Mouse (Mus musculus): ENCODE measurements around the gene Ptrh2. TPM values are rescaled to one million over a fixed set of nuclear protein-coding genes. Genes with fewer than 3 reads are reported as not detected.

Ptrh2 gene
- polyA plus RNA-seq, 1 experiment = 2.0 TPM

DNA sequence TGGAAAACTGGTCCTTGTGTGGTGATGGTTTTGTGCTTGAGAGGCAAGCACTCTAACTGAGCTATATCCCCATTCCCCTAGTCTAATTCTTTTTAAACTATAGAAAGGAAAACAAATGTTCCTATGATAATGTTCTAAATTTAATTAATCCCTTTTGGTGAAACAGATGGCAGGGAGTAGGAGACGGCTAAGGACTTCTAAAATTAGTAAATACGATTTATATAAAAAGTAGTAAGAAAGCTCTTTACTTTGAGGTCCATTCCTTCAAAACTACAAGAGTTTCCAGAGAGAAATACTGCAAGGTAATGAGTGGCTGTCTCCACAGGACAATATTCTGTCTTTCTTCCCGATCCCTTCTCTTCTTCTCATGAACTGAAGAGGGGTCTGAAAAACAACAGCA lies 19.4 kb upstream of the Ptrh2 start:
- H3K4me3 ChIP-seq (ENCODE audit: extremely low read depth, insufficient read depth, insufficient read length) = no peak overlapping the region
- no peak overlapping the region for H3K27ac ChIP-seq (ENCODE audit: insufficient read depth, low read length)
- H3K4me1 ChIP-seq (ENCODE audit: control insufficient read depth, insufficient read depth, insufficient read length) = no peaks in the 10 kb centered on the region
- WGBS = 95% methylated on average over 3 of the region's 3 CpGs
- DNase-seq (ENCODE audit: low read depth in 1 of 2, low spot score in 2 of 2) = no peak
- H3K36me3 ChIP-seq (ENCODE audit: control insufficient read depth, insufficient read depth, low read length) = peaks cover 20% of the 10 kb centered on the region
- no peaks in the 10 kb centered on the region for H3K27me3 ChIP-seq (ENCODE audit: control insufficient read depth, insufficient read depth, low read length)
- no peak for TF ChIP-seq CTCF (IDR thresholded peaks at IDR 0.05; ENCODE audit: extremely low read depth, insufficient read depth, insufficient read length, insufficient replicate concordance)
- no peak for TF ChIP-seq POLR2A (IDR thresholded peaks at IDR 0.05; ENCODE audit: low read depth, low read length)

DNA sequence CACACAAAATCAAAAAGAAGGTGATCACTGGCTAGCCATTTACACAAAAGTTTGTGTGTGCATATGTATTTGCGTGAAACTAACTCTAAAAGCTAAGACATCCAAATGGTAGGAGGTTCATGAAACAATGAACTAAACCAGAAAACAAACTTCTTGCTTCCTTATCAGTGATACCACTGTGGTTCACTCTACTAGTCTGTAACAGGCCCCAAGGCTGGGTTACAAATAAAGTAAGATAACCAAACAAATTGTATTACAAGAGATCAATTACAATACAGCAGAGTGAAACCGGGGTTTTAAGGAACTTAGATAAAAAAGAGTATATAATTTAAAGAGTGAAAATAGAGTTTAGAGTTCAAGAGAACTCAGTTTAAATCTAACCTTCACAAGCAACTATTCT lies 16.2 kb upstream of the Ptrh2 start:
- H3K36me3 ChIP-seq (ENCODE audit: control insufficient read depth, insufficient read depth, low read length) = peaks cover 12% of the 10 kb centered on the region
- no peak overlapping the region for H3K27ac ChIP-seq (ENCODE audit: insufficient read depth, low read length)
- H3K27me3 ChIP-seq (ENCODE audit: control insufficient read depth, insufficient read depth, low read length) = no peaks in the 10 kb centered on the region
- DNase-seq (ENCODE audit: low read depth in 1 of 2, low spot score in 2 of 2) = no peak
- WGBS = 90% methylated on average over 2 of the region's 2 CpGs
- H3K4me1 ChIP-seq (ENCODE audit: control insufficient read depth, insufficient read depth, insufficient read length) = 0 out of 2 replicates have a peak, but pooled peaks cover 3% of the 10 kb centered on the region
- TF ChIP-seq CTCF (IDR thresholded peaks at IDR 0.05; ENCODE audit: extremely low read depth, insufficient read depth, insufficient read length, insufficient replicate concordance) = no peak
- TF ChIP-seq POLR2A (IDR thresholded peaks at IDR 0.05; ENCODE audit: low read depth, low read length) = no peak
- H3K4me3 ChIP-seq (ENCODE audit: extremely low read depth, insufficient read depth, insufficient read length) = no peak overlapping the region; the same call in 1 of the 2 replicates

GRCm38 (mm10) chr11:86668169-86668568 lies 15.6 kb upstream of the Ptrh2 start:
- DNase-seq (ENCODE audit: low read depth in 1 of 2, low spot score in 2 of 2) = no peak
- 76% methylated on average over 3 of the region's 3 CpGs for WGBS
- peaks cover 12% of the 10 kb centered on the region for H3K36me3 ChIP-seq (ENCODE audit: control insufficient read depth, insufficient read depth, low read length)
- no peak overlapping the region for H3K4me3 ChIP-seq (ENCODE audit: extremely low read depth, insufficient read depth, insufficient read length)
- no peak for TF ChIP-seq CTCF (IDR thresholded peaks at IDR 0.05; ENCODE audit: extremely low read depth, insufficient read depth, insufficient read length, insufficient replicate concordance)
- no peak for TF ChIP-seq POLR2A (IDR thresholded peaks at IDR 0.05; ENCODE audit: low read depth, low read length)
- H3K27me3 ChIP-seq (ENCODE audit: control insufficient read depth, insufficient read depth, low read length) = no peaks in the 10 kb centered on the region
- H3K4me1 ChIP-seq (ENCODE audit: control insufficient read depth, insufficient read depth, insufficient read length) = 0 out of 2 replicates have a peak, but pooled peaks cover 3% of the 10 kb centered on the region
- no peak overlapping the region for H3K27ac ChIP-seq (ENCODE audit: insufficient read depth, low read length)

GRCm38 (mm10) chr11:86671041-86671675 lies 12.6 kb upstream of the Ptrh2 start:
- H3K36me3 ChIP-seq (ENCODE audit: control insufficient read depth, insufficient read depth, low read length) = no peaks in the 10 kb centered on the region; the same call in 1 of the 2 replicates
- 73% methylated on average over 3 of the region's 3 CpGs for WGBS
- 0 out of 2 replicates have a peak, but pooled peaks cover 3% of the 10 kb centered on the region for H3K4me1 ChIP-seq (ENCODE audit: control insufficient read depth, insufficient read depth, insufficient read length)
- no peak for DNase-seq (ENCODE audit: low read depth in 1 of 2, low spot score in 2 of 2)
- H3K27ac ChIP-seq (ENCODE audit: insufficient read depth, low read length) = no peak overlapping the region
- H3K27me3 ChIP-seq (ENCODE audit: control insufficient read depth, insufficient read depth, low read length) = no peaks in the 10 kb centered on the region
- no peak overlapping the region for H3K4me3 ChIP-seq (ENCODE audit: extremely low read depth, insufficient read depth, insufficient read length)
- TF ChIP-seq POLR2A (IDR thresholded peaks at IDR 0.05; ENCODE audit: low read depth, low read length) = no peak
- TF ChIP-seq CTCF (IDR thresholded peaks at IDR 0.05; ENCODE audit: extremely low read depth, insufficient read depth, insufficient read length, insufficient replicate concordance) = no peak

- no peak for TF ChIP-seq POLR2A (IDR thresholded peaks at IDR 0.05; ENCODE audit: low read depth, low read length)
- TF ChIP-seq CTCF (IDR thresholded peaks at IDR 0.05; ENCODE audit: extremely low read depth, insufficient read depth, insufficient read length, insufficient replicate concordance) = no peak
- Histone ChIP-seq H3K4me1 (ENCODE audit: control insufficient read depth, insufficient read depth, insufficient read length) (0 out of 2 replicates have a peak, but pooled peaks cover 3% of the 10 kb centered on the region), H3K27ac (ENCODE audit: insufficient read depth, low read length) (no peak overlapping the region), H3K4me3 (ENCODE audit: extremely low read depth, insufficient read depth, insufficient read length) (no peak overlapping the region), H3K27me3 (ENCODE audit: control insufficient read depth, insufficient read depth, low read length) (no peaks in the 10 kb centered on the region), H3K36me3 (ENCODE audit: control insufficient read depth, insufficient read depth, low read length) (no peaks in the 10 kb centered on the region; the same call in 1 of the 2 replicates)
- 65% methylated on average over 3 of the region's 3 CpGs for WGBS
- no peak for DNase-seq (ENCODE audit: low read depth in 1 of 2, low spot score in 2 of 2)
Measured at GRCm38 (mm10) chr11:86672772-86673171, 11.0 kb upstream of the Ptrh2 start.

GRCm38 (mm10) chr11:86675520-86675919 lies 8.3 kb upstream of the Ptrh2 start:
- TF ChIP-seq CTCF (IDR thresholded peaks at IDR 0.05; ENCODE audit: extremely low read depth, insufficient read depth, insufficient read length, insufficient replicate concordance) (no peak), POLR2A (IDR thresholded peaks at IDR 0.05; ENCODE audit: low read depth, low read length) (no peak)
- DNase-seq (ENCODE audit: low read depth in 1 of 2, low spot score in 2 of 2) = no peak

GRCm38 (mm10) chr11:86678957-86679356 lies 4.8 kb upstream of the Ptrh2 start:
- TF ChIP-seq CTCF (IDR thresholded peaks at IDR 0.05; ENCODE audit: extremely low read depth, insufficient read depth, insufficient read length, insufficient replicate concordance) = no peak
- TF ChIP-seq POLR2A (IDR thresholded peaks at IDR 0.05; ENCODE audit: low read depth, low read length) = no peak
- Histone ChIP-seq H3K27me3 (ENCODE audit: control insufficient read depth, insufficient read depth, low read length) (no peaks in the 10 kb centered on the region), H3K27ac (ENCODE audit: insufficient read depth, low read length) (no peak overlapping the region), H3K4me1 (ENCODE audit: control insufficient read depth, insufficient read depth, insufficient read length) (no peaks in the 10 kb centered on the region), H3K36me3 (ENCODE audit: control insufficient read depth, insufficient read depth, low read length) (no peaks in the 10 kb centered on the region; the same call in 1 of the 2 replicates), H3K4me3 (ENCODE audit: extremely low read depth, insufficient read depth, insufficient read length) (no peak overlapping the region)
- no peak for DNase-seq (ENCODE audit: low read depth in 1 of 2, low spot score in 2 of 2)
- WGBS = 92% methylated on average over 5 of the region's 5 CpGs

More at GRCm38 (mm10) chr11:86675520-86675919, 8.3 kb upstream of the Ptrh2 start:
- H3K27ac ChIP-seq (ENCODE audit: insufficient read depth, low read length) = no peak overlapping the region
- WGBS = 91% methylated on average over 4 of the region's 4 CpGs
- no peak overlapping the region for H3K4me3 ChIP-seq (ENCODE audit: extremely low read depth, insufficient read depth, insufficient read length)
- no peaks in the 10 kb centered on the region; the same call in 1 of the 2 replicates for H3K36me3 ChIP-seq (ENCODE audit: control insufficient read depth, insufficient read depth, low read length)
- H3K27me3 ChIP-seq (ENCODE audit: control insufficient read depth, insufficient read depth, low read length) = no peaks in the 10 kb centered on the region
- 0 out of 2 replicates have a peak, but pooled peaks cover 3% of the 10 kb centered on the region for H3K4me1 ChIP-seq (ENCODE audit: control insufficient read depth, insufficient read depth, insufficient read length)
